Comparison of ENCODE assay signal across 23 mouse cellular contexts in the genomic region with DNA sequence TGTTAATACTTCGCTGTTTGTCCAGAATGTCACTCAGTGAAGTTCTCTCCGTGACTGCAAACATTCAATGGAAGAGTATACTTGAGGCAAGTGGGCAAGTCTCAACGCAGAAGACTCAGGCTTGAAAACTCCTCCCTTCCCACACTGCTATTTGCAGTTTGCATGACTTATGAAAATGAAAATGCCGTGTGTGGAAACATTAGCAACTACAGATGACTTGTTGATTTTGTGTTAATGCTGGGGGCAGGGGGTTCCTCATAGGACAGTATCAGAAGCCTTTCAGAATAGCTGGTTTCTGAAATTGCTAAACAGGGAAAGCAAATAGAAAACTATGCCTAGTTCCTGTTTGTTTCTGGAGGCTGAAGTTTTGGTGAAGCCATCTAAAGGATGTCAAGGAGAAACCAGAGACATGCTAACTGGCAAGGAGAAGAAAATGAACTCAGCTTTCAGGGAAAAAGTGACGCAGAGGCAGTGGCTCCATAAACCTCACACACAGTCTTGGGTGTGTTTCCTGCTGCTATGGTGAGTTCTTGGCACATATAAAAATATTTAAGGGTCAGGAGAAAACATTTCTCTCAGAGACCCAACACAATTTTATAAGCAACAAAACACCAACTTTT. TPM values are rescaled to one million over a fixed set of nuclear protein-coding genes. Genes with fewer than 3 reads are reported as not detected.
DNase-seq lines count a peak whose midpoint lies in the region; ATAC-seq and TF ChIP-seq lines count a peak whose summit lies in the region.
"Had no signal": no experiment of that assay in that cellular context is flagged by ENCODE, and none has a peak within 500 bp of the region (broad histone marks: within the 10 kb centered on the region; RNA-seq: fewer than 3 reads in every experiment).

No protein-coding gene starts in this region.

- H3K36me3 ChIP-seq in lung, postnatal 0 days (ENCODE audit: insufficient read depth, low read length), result no peaks in the 10 kb centered on the region; the same call in 1 of the 2 replicates

- H3K4me1 ChIP-seq in lung, postnatal 0 days (ENCODE audit: insufficient read depth, low read depth, low read length), result no peaks in the 10 kb centered on the region
- H3K4me1 ChIP-seq: hindbrain, embryonic 13.5 days; liver, embryonic 13.5 days; midbrain, embryonic 13.5 days had no signal

- no peak overlapping the region for H3K4me3 ChIP-seq in gastrocnemius, adult 2 months
- H3K4me3 ChIP-seq in lung, postnatal 0 days (ENCODE audit: low read depth, low read length), result peak overlapping the region; percentile 1; the same call in 1 of the 2 replicates
- H3K4me3 ChIP-seq: erythroblast, embryonic 14.5 days; forebrain, embryonic 13.5 days; heart, adult 2 months; hindbrain, embryonic 13.5 days; liver, embryonic 13.5 days; midbrain, embryonic 13.5 days; myocyte had no signal

- no peak for TF ChIP-seq CTCF in gastrocnemius, adult 2 months (IDR thresholded peaks at IDR 0.05)
- no peak for TF ChIP-seq CTCF in lung, postnatal 0 days (IDR thresholded peaks at IDR 0.05)

- peak overlapping the region; percentile 30 for H3K4me2 ChIP-seq in lung, postnatal 0 days (replicated peaks; ENCODE audit: low read depth, low read length)
- H3K4me2 ChIP-seq: forebrain, embryonic 13.5 days; hindbrain, embryonic 13.5 days; liver, embryonic 13.5 days; midbrain, embryonic 13.5 days had no signal

- TF ChIP-seq EP300 in lung, postnatal 0 days (IDR thresholded peaks at IDR 0.05), result peak; percentile 63; the same call in 1 of the 2 replicates

- no peaks in the 10 kb centered on the region for H3K27me3 ChIP-seq in lung, postnatal 0 days (replicated peaks; ENCODE audit: insufficient read depth, low read length)
- H3K27me3 ChIP-seq: forebrain, embryonic 13.5 days; hindbrain, embryonic 13.5 days; liver, embryonic 13.5 days; midbrain, embryonic 13.5 days had no signal

- H3K27ac ChIP-seq in gastrocnemius, adult 2 months, result peak overlapping the region; percentile 9
- H3K27ac ChIP-seq in lung, postnatal 0 days (ENCODE audit: low read length), result peak overlapping the region; percentile 51
- H3K27ac ChIP-seq: forebrain, embryonic 13.5 days; heart, adult 2 months; hindbrain, embryonic 13.5 days; liver, embryonic 13.5 days; macrophage; midbrain, embryonic 13.5 days had no signal

- peak; percentile 78 for ATAC-seq in lung, postnatal 0 days
- ATAC-seq: forebrain, embryonic 13.5 days; midbrain, embryonic 13.5 days had no signal

- WGBS in lung, postnatal 0 days, result 45% methylated on average over 5 of the region's 5 CpGs

- no peaks in the 10 kb centered on the region for H3K9me3 ChIP-seq in lung, postnatal 0 days (ENCODE audit: low read length)
- H3K9me3 ChIP-seq: forebrain, embryonic 13.5 days; hindbrain, embryonic 13.5 days; liver, embryonic 13.5 days; midbrain, embryonic 13.5 days had no signal

- no peak overlapping the region for H3K9ac ChIP-seq in lung, postnatal 0 days (replicated peaks; ENCODE audit: low read depth)
- H3K9ac ChIP-seq: forebrain, embryonic 13.5 days; hindbrain, embryonic 13.5 days; liver, embryonic 13.5 days; midbrain, embryonic 13.5 days had no signal

- intact Hi-C loops in gastrocnemius, adult 2 months (cut with DNase I), result no loop called here

- no peak for DNase-seq in gastrocnemius, adult 2 months
- no peak for DNase-seq in gastrocnemius, postnatal 4 days (ENCODE audit: low spot score in 2 of 2)
- DNase-seq in lung, postnatal 0 days (ENCODE audit: low spot score), result peak; percentile 86
- DNase-seq in lung, postnatal 14 days, result no peak
- DNase-seq in induced T-regulatory cell, adult 2 months (ENCODE audit: low read depth), result peak; percentile 33
- DNase-seq in skeletal muscle tissue, adult 2 months (ENCODE audit: low read depth, low spot score), result peak; percentile 40
- no peak for DNase-seq in right cerebral cortex, adult 18-20 months
- DNase-seq in urinary bladder, adult 2 months (ENCODE audit: low spot score), result no peak
- DNase-seq: adrenal gland, postnatal 14 days; cerebellum, adult 11 months; cerebellum, postnatal 25 days; gastrocnemius, postnatal 10 days; heart, adult 2 months; kidney, adult 8-10 months; kidney, postnatal 14 days; liver, embryonic 13.5 days; thymus, postnatal 36 days had no signal

RNA-seq across cellular contexts. Expression of gene Cacybp, which starts 38.8 kb away (rescaled TPM):
- 10 to 100 TPM; 50.1 to 65.8 TPM for total RNA-seq in gastrocnemius, adult 2 months (2021)
- total RNA-seq in gastrocnemius, postnatal 4 days (2021), result 10 to 100 TPM; 56.1 to 57.7 TPM
- polyA plus RNA-seq in lung, postnatal 0 days (2015; fragmentation: Nextera tagmentation; extraction: Ambion mirVana), result 82.5 and 102 TPM in 2 replicates
- 27.4 and 30.1 TPM in 2 replicates for polyA plus RNA-seq in urinary bladder, adult 2 months (2012; rRNA removed)

RNA-seq across cellular contexts. Expression of gene Mrps14, which starts 56.5 kb away (rescaled TPM):
- total RNA-seq in gastrocnemius, adult 2 months (2021), result 10 to 100 TPM; 64.7 to 88.5 TPM
- total RNA-seq in gastrocnemius, postnatal 4 days (2021), result 10 to 100 TPM; 77.8 to 83.5 TPM
- polyA plus RNA-seq in lung, postnatal 0 days (2015; fragmentation: Nextera tagmentation; extraction: Ambion mirVana), result 176 and 180 TPM in 2 replicates
- polyA plus RNA-seq in urinary bladder, adult 2 months (2012; rRNA removed), result 58.0 and 73.3 TPM in 2 replicates

Comparison
In these comparisons a context has a peak if more than half of its experiments do, and no peak if none do; other contexts are left out.
1. DNase-seq: peak in lung, postnatal 0 days (single experiment), induced T-regulatory cell, adult 2 months (single experiment) and skeletal muscle tissue, adult 2 months (single experiment); none in gastrocnemius, adult 2 months (single experiment), gastrocnemius, postnatal 4 days (0 of 2), lung, postnatal 14 days (single experiment), right cerebral cortex, adult 18-20 months (single experiment) and urinary bladder, adult 2 months (single experiment).